Mouse (Mus musculus): ENCODE results near the gene Pcsk6. TPM values are rescaled to one million over a fixed set of nuclear protein-coding genes. Genes with fewer than 3 reads are reported as not detected.

The Pcsk6 gene
- total and polyA plus RNA-seq, 3 experiments: 0.01 TPM; not detected in 2

DNA sequence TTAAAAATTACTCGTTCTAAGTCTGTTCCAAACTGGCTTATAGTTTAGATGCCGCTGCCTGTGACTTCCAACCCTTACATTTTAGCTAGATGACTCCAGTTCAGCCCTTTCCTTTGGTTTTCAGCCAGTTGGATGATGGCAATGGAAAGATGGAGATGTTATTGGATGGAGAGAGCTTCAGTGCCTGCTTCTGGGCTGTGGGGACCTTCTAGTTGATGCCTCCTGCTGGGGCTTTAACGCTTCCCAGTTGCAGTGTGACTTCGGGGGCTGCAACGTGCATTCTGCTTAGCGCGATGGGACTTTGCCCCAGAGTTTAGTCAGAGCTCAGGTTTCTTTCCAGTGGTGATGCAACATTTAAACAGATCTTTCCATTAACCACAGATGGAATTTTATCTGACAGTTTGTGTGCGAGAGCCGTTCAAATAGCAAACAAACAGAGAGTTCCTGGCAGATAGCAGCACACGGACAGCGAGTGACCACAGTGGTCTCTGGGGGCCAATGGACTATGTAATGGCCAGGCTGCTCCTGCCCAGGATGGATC is 53.3 kb downstream of the Pcsk6 start:
- Histone ChIP-seq H3K36me3 (ENCODE audit: control insufficient read depth in 1 of 2, insufficient read depth in 2 of 2, low read length in 2 of 2) (no peaks in the 10 kb centered on the region), H3K4me1 (ENCODE audit: control insufficient read depth in 1 of 2, insufficient read depth in 2 of 2, low read length in 2 of 2) (no peaks in the 10 kb centered on the region), H3K79me2 (ENCODE audit: control insufficient read depth, insufficient read depth, low read length, poor library complexity) (no peaks in the 10 kb centered on the region), H3K27me3 (ENCODE audit: control insufficient read depth in 1 of 2, insufficient read depth in 2 of 2, low read length in 2 of 2) (no peaks in the 10 kb centered on the region; a peak in 1 of 4 replicates), H3K27ac (ENCODE audit: control insufficient read depth, low read depth, low read length) (no peak overlapping the region), H3K9me3 (replicated peaks; ENCODE audit: insufficient read depth, low read length) (no peaks in the 10 kb centered on the region), H3K4me3 (ENCODE audit: control insufficient read depth in 1 of 2, insufficient read depth in 1 of 2, low read depth in 2 of 2, low read length in 2 of 2) (no peak overlapping the region), H3K9ac (ENCODE audit: control insufficient read depth, low read depth, low read length, poor library complexity, severe bottlenecking) (no peak overlapping the region)
- no peak for DNase-seq (ENCODE audit: low read depth, low spot score)
- TF ChIP-seq UBTF (IDR thresholded peaks at IDR 0.05; ENCODE audit: borderline replicate concordance, insufficient read depth, low read depth, low read length) (no peak), CHD1 (IDR thresholded peaks at IDR 0.05; ENCODE audit: low read depth, low read length) (no peak), MAX (IDR thresholded peaks at IDR 0.05; ENCODE audit: low read length) (no peak), MYC (IDR thresholded peaks at IDR 0.05; ENCODE audit: low read depth, low read length) (no peak), ZNF384 (IDR thresholded peaks at IDR 0.05; ENCODE audit: low read depth, low read length) (no peak), NELFE (IDR thresholded peaks at IDR 0.05; ENCODE audit: low read depth, low read length) (no peak), GATA1 (IDR thresholded peaks at IDR 0.05; ENCODE audit: low read depth, low read length) (no peak), NRF1 (IDR thresholded peaks at IDR 0.05; ENCODE audit: insufficient read depth, low read depth, low read length, poor library complexity, severe bottlenecking) (no peak), POLR2A (IDR thresholded peaks at IDR 0.05; ENCODE audit: control insufficient read depth in 1 of 2, insufficient read depth in 1 of 2, low read depth in 1 of 2, low read length in 2 of 2, poor library complexity in 1 of 2) (no peak), ELF1 (IDR thresholded peaks at IDR 0.05; ENCODE audit: low read depth, low read length) (no peak), GABPA (IDR thresholded peaks at IDR 0.05; ENCODE audit: low read depth, low read length) (no peak), RCOR1 (IDR thresholded peaks at IDR 0.05; ENCODE audit: low read depth, low read length) (no peak)

DNA sequence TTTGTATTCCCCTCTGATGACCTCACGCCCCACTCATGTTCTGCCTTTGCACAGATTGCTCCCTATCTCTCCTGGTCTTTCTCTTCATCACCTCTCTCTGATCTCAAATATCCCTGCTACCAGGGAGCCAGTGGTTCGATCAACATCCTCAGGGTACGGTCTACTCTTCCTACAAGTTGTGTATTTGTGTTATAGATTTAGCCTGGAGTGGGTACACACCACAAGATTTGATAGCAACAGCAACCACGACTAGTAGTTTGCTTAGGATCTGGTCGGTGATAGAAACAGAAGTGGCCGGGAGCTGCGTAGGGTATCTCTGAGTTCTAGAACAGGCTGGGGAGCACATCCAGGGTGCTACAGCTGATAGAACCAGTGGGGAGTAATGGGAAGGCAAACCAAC is 54.3 kb downstream of the Pcsk6 start:
- Histone ChIP-seq H3K9me3 (replicated peaks; ENCODE audit: insufficient read depth, low read length) (no peaks in the 10 kb centered on the region), H3K4me1 (ENCODE audit: control insufficient read depth in 1 of 2, insufficient read depth in 2 of 2, low read length in 2 of 2) (no peaks in the 10 kb centered on the region), H3K36me3 (ENCODE audit: control insufficient read depth in 1 of 2, insufficient read depth in 2 of 2, low read length in 2 of 2) (no peaks in the 10 kb centered on the region), H3K79me2 (ENCODE audit: control insufficient read depth, insufficient read depth, low read length, poor library complexity) (no peaks in the 10 kb centered on the region), H3K4me3 (ENCODE audit: control insufficient read depth in 1 of 2, insufficient read depth in 1 of 2, low read depth in 2 of 2, low read length in 2 of 2) (no peak overlapping the region), H3K27me3 (ENCODE audit: control insufficient read depth in 1 of 2, insufficient read depth in 2 of 2, low read length in 2 of 2) (no peaks in the 10 kb centered on the region; a peak in 1 of 4 replicates), H3K27ac (ENCODE audit: control insufficient read depth, low read depth, low read length) (no peak overlapping the region), H3K9ac (ENCODE audit: control insufficient read depth, low read depth, low read length, poor library complexity, severe bottlenecking) (no peak overlapping the region)
- no peak for DNase-seq (ENCODE audit: low read depth, low spot score)
- TF ChIP-seq ZNF384 (IDR thresholded peaks at IDR 0.05; ENCODE audit: low read depth, low read length): no peak
- no peak for TF ChIP-seq POLR2AphosphoS5 (IDR thresholded peaks at IDR 0.05; ENCODE audit: borderline replicate concordance, low read depth, low read length)
- TF ChIP-seq USF1 (IDR thresholded peaks at IDR 0.05; ENCODE audit: low read depth, low read length): no peak
- TF ChIP-seq HCFC1 (IDR thresholded peaks at IDR 0.05; ENCODE audit: low read depth, low read length): no peak
- TF ChIP-seq ZC3H11A (IDR thresholded peaks at IDR 0.05; ENCODE audit: low read depth, low read length): no peak
- TF ChIP-seq MAX (IDR thresholded peaks at IDR 0.05; ENCODE audit: low read length): no peak
- no peak for TF ChIP-seq JUND (IDR thresholded peaks at IDR 0.05; ENCODE audit: low read depth, low read length)
- TF ChIP-seq KAT2A (conservative IDR thresholded peaks at IDR 0.05; ENCODE audit: low read depth, low read length): no peak
- TF ChIP-seq E2F4 (IDR thresholded peaks at IDR 0.05; ENCODE audit: borderline replicate concordance, low read depth, low read length): no peak
